Mouse (Mus musculus) stomach, postnatal 0 days (tissue): Measurements from ENCODE around the gene Olfr287. TPM values are rescaled to one million over a fixed set of nuclear protein-coding genes. Genes with fewer than 3 reads are reported as not detected.

Experiments
- ATAC-seq: fragments of 200-750 bp; cut with Nextera tagmentation; 2 replicates; pipeline ENCODE4 v1.8.0; 2017; ENCODE audit not compliant: low FRiP score, low TSS enrichment
- DNase-seq: peaks from one replicate; pipeline ENCODE4 v3.0.0-alpha.2; 2016; ENCODE audit warnings: low spot score
- H3K27ac ChIP-seq: fragments of 300-500 bp; sonication (generic); replicated peaks from 2 replicates; pipeline ENCODE4 v1.5.1; 2014; ENCODE audit warnings: mild to moderate bottlenecking, control low read depth
- H3K27me3 ChIP-seq: fragments of 300-500 bp; sonication (generic); 2 replicates; pipeline ENCODE4 v1.6.1; 2014; ENCODE audit warnings: low read length; ENCODE audit not compliant: control insufficient read depth, insufficient read depth
- H3K36me3 ChIP-seq: fragments of 300-500 bp; sonication (generic); 2 replicates; pipeline ENCODE4 v1.6.1; 2014; ENCODE audit warnings: low read length, mixed read lengths; ENCODE audit not compliant: control insufficient read depth, insufficient read depth
- H3K4me1 ChIP-seq: fragments of 300-500 bp; sonication (generic); replicated peaks from 2 replicates; pipeline ENCODE4 v1.6.1; 2014; ENCODE audit warnings: antibody characterized with exemption; ENCODE audit not compliant: control insufficient read depth, insufficient read depth
- H3K4me2 ChIP-seq: fragments of 300-500 bp; sonication (generic); replicated peaks from 2 replicates; pipeline ENCODE4 v1.6.1; 2014; ENCODE audit warnings: low read depth, mild to moderate bottlenecking, control low read depth, moderate library complexity
- H3K4me3 ChIP-seq: fragments of 300-500 bp; sonication (generic); 2 replicates; pipeline ENCODE4 v1.5.1; 2014; ENCODE audit warnings: low read depth, low read length, control low read depth
- H3K9ac ChIP-seq: fragments of 300-500 bp; sonication (generic); 2 replicates; pipeline ENCODE4 v1.6.1; 2014; ENCODE audit warnings: mild to moderate bottlenecking, low read length, control low read depth, mixed read lengths
- H3K9me3 ChIP-seq: fragments of 300-500 bp; sonication (generic); 2 replicates; pipeline ENCODE4 v1.6.1; 2016; ENCODE audit warnings: low read length; ENCODE audit not compliant: control insufficient read depth
- CTCF ChIP-seq: IDR thresholded peaks from 2 replicates; pipeline ENCODE4 v1.5.1; 2016; ENCODE audit warnings: antibody characterized with exemption, low read depth, mild to moderate bottlenecking, moderate library complexity
- EP300 ChIP-seq: optimal IDR thresholded peaks from 2 replicates; pipeline ENCODE3; 2016; ENCODE audit warnings: antibody characterized with exemption
- WGBS: fragments of 180-500 bp; shearing (Covaris S2); extraction: QIAGEN DNeasy Blood & Tissue Kit; methylation state at CpG from one replicate; pipeline ENCODE4 v1.1.7; 2014; 5-methylcytosine and 5-hydroxymethylcytosine counted together
- polyA plus RNA-seq: library from polyadenylated mRNA; unstranded; fragments of >200 nt; fragmentation: Nextera tagmentation; extraction: Ambion mirVana; gene quantifications from 2 replicates; pipeline ENCODE4 v1.2.1, GENCODE M21; 2015

The Olfr287 gene
- not detected in 2 replicates for polyA plus RNA-seq

DNA sequence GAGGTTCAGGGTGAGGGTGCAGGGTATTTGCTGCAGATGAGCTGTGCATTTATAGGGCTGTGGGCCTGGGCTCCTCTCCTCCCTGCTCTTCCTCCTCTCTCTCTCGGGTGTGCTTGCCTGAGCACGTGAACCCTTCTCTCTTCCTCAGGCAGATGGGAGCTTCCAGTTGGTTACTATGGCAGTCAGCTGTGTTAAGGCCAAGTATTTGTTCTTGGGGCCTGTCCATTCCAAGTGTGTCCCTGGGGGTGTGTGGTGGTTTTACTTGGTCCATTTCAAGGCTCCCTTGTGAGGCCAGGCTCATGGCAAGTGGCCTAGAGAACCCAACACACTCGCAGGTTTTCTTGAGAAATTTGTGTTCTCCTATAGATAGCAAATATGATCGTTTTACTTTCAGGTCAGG, at the start of gene Olfr287, which contains the start of gene Gm44579:
Olfr287 (minus strand) TSS at position 180 of the 400 bp plus-strand sequence.
Gm44579 (minus strand) TSS at position 101 of the 400 bp plus-strand sequence.
- H3K36me3 ChIP-seq: no peaks in the 10 kb centered on the region
- ATAC-seq (no peak), DNase-seq (no peak)
- H3K4me1 ChIP-seq: no peaks in the 10 kb centered on the region
- TF ChIP-seq EP300 (no peak), CTCF (no peak)
- H3K4me3 ChIP-seq: no peak within 1 kb of the TSS
- no peak within 1 kb of the TSS for H3K27ac ChIP-seq
- no peaks in the 10 kb centered on the region for H3K9me3 ChIP-seq
- no peaks in the 10 kb centered on the region for H3K27me3 ChIP-seq
- 53% methylated on average over 4 of the region's 4 CpGs for WGBS
- H3K4me2 ChIP-seq: no peak within 1 kb of the TSS
- no peak within 1 kb of the TSS for H3K9ac ChIP-seq

DNA sequence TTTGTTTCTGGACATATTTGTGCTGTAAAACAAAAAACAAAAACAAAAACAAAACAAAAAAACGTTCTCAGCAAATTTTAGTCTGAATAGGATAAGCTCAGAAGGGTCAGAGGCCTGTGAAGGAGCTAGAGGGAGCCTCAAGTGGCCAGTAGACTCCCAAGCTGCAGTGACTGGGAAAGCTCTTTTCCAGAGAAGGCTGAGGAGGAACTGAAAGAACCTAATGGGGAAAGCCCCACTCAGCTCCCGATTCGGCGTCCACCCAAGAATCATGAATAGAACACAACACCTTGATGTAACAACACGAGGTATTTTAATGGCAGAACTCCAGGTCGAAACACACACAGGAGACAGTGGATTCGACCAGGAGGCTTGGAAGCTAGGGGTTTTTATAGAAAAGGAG, 36.9 kb upstream of the Olfr287 start:
- no peak overlapping the region for H3K4me2 ChIP-seq
- H3K9me3 ChIP-seq: no peaks in the 10 kb centered on the region; the same call in 1 of the 2 replicates
- H3K36me3 ChIP-seq: no peaks in the 10 kb centered on the region
- H3K9ac ChIP-seq: no peak overlapping the region
- DNase-seq (no peak), ATAC-seq (no peak)
- no peak for TF ChIP-seq CTCF
- no peak for TF ChIP-seq EP300
- H3K27ac ChIP-seq: no peak overlapping the region
- H3K4me1 ChIP-seq: no peaks in the 10 kb centered on the region
- H3K27me3 ChIP-seq: no peaks in the 10 kb centered on the region
- WGBS: 87% methylated on average over 7 of the region's 7 CpGs
- no peak overlapping the region for H3K4me3 ChIP-seq

DNA sequence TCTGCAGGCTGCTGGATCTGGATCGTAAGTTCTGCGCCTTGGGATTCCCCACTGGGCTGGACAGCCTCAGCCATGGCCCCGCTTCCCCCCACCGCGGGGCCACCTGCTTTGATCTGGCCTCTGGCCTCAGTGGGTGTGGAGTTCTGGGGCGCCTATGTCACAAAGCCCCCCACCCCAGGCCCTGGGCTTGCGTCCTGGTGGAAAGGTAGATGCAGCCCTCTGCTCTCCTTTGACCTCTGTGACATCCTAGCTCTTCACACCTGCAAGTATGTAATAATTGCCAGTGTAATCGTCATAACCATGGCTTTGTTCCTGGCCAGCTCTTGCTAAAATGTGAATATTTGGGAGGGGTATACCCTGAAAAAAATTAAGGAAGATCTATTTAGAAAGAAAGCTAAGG, 36.3 kb upstream of the Olfr287 start, which contains the start of gene H1fnt:
H1fnt (minus strand) TSS at position 101 of the 400 bp plus-strand sequence.
- no peak within 1 kb of the TSS for H3K27ac ChIP-seq
- TF ChIP-seq CTCF: no peak
- no peak for TF ChIP-seq EP300
- no peak for ATAC-seq

DNA sequence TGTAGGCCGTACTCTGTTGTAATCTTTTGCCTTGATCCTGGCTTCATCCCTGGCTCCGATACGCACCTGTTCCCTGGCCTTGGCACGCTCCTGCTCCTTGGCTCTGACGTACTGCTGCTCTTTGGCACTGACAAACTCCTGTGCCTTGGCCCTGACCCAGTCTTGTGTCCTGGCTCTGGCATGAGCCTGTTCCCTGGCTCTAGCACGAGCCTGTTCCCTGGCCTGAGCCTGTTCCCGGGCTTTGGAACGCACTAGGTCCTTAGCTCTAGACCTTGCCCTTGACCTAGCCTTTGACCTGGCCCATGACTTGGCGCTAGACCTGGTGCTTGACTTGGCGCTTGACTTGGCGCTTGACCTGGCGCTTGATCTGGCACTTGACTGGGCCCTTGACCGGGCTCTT, 35.4 kb upstream of the Olfr287 start:
- Histone ChIP-seq H3K27ac (no peak overlapping the region), H3K4me1 (no peaks in the 10 kb centered on the region), H3K36me3 (no peaks in the 10 kb centered on the region)

More for the DNA sequence above, 36.3 kb upstream of the Olfr287 start, which contains the start of gene H1fnt:
- no peaks in the 10 kb centered on the region for H3K36me3 ChIP-seq
- H3K9me3 ChIP-seq: no peaks in the 10 kb centered on the region; the same call in 1 of the 2 replicates
- no peaks in the 10 kb centered on the region for H3K27me3 ChIP-seq
- 85% methylated on average over 8 of the region's 8 CpGs for WGBS
- no peaks in the 10 kb centered on the region for H3K4me1 ChIP-seq
- no peak within 1 kb of the TSS for H3K4me2 ChIP-seq
- H3K9ac ChIP-seq: no peak within 1 kb of the TSS
- no peak for DNase-seq
- no peak within 1 kb of the TSS for H3K4me3 ChIP-seq

DNA sequence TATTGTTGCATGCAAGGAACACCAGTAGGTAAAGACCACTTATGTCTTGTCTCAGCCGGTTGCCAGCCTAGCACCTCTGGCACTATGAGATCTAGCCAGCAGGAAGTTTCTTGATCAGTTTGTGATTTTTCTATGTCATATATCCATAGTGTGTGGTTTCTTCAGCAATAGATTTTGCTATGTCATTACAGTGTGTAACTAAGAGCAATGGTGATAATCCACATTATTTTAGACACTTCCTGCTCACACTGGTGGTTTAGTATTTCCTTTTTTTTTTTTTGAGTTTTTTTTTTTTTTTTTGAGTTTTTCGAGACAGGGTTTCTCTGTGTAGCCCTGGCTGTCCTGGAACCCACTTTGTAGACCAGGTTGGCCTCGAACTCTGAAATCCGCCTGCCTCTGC, 14.6 kb upstream of the Olfr287 start:
- DNase-seq (no peak), ATAC-seq (no peak)
- no peak overlapping the region for H3K9ac ChIP-seq
- 90% methylated on average over 4 of the region's 4 CpGs for WGBS
- no peaks in the 10 kb centered on the region for H3K36me3 ChIP-seq
- no peaks in the 10 kb centered on the region for H3K4me1 ChIP-seq
- H3K9me3 ChIP-seq: no peaks in the 10 kb centered on the region
- no peaks in the 10 kb centered on the region for H3K27me3 ChIP-seq
- H3K4me3 ChIP-seq: no peak overlapping the region
- H3K4me2 ChIP-seq: no peak overlapping the region
- H3K27ac ChIP-seq: no peak overlapping the region
- TF ChIP-seq CTCF (no peak), EP300 (no peak)

More for the DNA sequence above, 35.4 kb upstream of the Olfr287 start:
- no peak for DNase-seq
- no peaks in the 10 kb centered on the region for H3K27me3 ChIP-seq
- H3K4me3 ChIP-seq: no peak overlapping the region
- no peak for TF ChIP-seq EP300
- TF ChIP-seq CTCF: no peak
- 95% methylated on average over 13 of the region's 13 CpGs for WGBS
- H3K9ac ChIP-seq: no peak overlapping the region
- no peak for ATAC-seq
- no peaks in the 10 kb centered on the region; the same call in 1 of the 2 replicates for H3K9me3 ChIP-seq
- no peak overlapping the region for H3K4me2 ChIP-seq

DNA sequence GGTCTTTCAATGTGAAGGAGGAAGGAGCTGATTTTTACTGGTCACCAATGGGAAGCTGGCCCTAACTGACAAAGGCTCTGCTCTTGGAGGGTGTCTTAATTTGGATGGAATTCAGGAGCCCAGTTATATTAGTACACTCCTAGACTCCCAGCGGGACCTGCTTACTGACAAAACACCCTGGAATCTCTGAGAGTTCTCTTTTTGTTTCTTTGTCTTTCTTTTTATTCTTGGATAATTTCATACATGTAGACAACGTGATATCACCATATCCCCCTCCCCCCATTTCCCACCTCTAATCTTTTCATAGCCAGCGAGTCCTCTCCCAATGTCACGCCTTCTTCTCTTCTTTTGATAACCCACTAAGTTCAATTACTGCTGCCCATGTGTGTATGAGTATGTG, 13.5 kb upstream of the Olfr287 start, which contains the start of gene Olfr286:
Olfr286 (minus strand) TSS at position 101 of the 400 bp plus-strand sequence.
- no peak within 1 kb of the TSS for H3K9ac ChIP-seq
- 74% methylated on average over 4 of the region's 4 CpGs for WGBS
- no peak for ATAC-seq
- no peaks in the 10 kb centered on the region for H3K9me3 ChIP-seq
- H3K36me3 ChIP-seq: no peaks in the 10 kb centered on the region
- H3K4me2 ChIP-seq: no peak within 1 kb of the TSS
- no peak within 1 kb of the TSS for H3K4me3 ChIP-seq
- DNase-seq: no peak
- TF ChIP-seq EP300 (no peak), CTCF (no peak)
- H3K27me3 ChIP-seq: no peaks in the 10 kb centered on the region
- no peak within 1 kb of the TSS for H3K27ac ChIP-seq
- H3K4me1 ChIP-seq: no peaks in the 10 kb centered on the region
